ENCODE assay signal across 9 mouse cellular contexts in genomic region chr7:25703793-25704494, GRCm38 (mm10). TPM values are rescaled to one million over a fixed set of nuclear protein-coding genes. Genes with fewer than 3 reads are reported as not detected.
DNase-seq lines count a peak whose midpoint lies in the region; ATAC-seq lines count a peak whose summit lies in the region.
"Had no signal": no experiment of that assay in that cellular context is flagged by ENCODE, and none has a peak within 500 bp of the region (broad histone marks: within the 10 kb centered on the region; RNA-seq: fewer than 3 reads in every experiment).

No protein-coding gene starts in this region.

- peak overlapping the region; percentile 71 for H3K4me2 ChIP-seq in heart, embryonic 12.5 days
- H3K4me2 ChIP-seq in liver, embryonic 15.5 days = peak overlapping the region; percentile 51

- peaks cover 51% of the 10 kb centered on the region for H3K4me1 ChIP-seq in heart, embryonic 12.5 days (replicated peaks)
- H3K4me1 ChIP-seq in liver, embryonic 15.5 days (replicated peaks) = peaks cover 49% of the 10 kb centered on the region

- H3K27ac ChIP-seq in heart, embryonic 12.5 days (ENCODE audit: poor library complexity, severe bottlenecking) = no peak overlapping the region
- H3K27ac ChIP-seq in liver, embryonic 15.5 days (replicated peaks) = no peak overlapping the region; the same call in 1 of the 2 replicates

- H3K36me3 ChIP-seq in heart, embryonic 12.5 days = peaks cover 27% of the 10 kb centered on the region
- H3K36me3 ChIP-seq in liver, embryonic 15.5 days (replicated peaks) = peaks cover 67% of the 10 kb centered on the region

- H3K27me3 ChIP-seq in heart, embryonic 12.5 days (replicated peaks) = no peaks in the 10 kb centered on the region
- no peaks in the 10 kb centered on the region for H3K27me3 ChIP-seq in liver, embryonic 15.5 days

- H3K9ac ChIP-seq in heart, embryonic 12.5 days = peak overlapping the region; percentile 20; the same call in 1 of the 2 replicates
- H3K9ac ChIP-seq in liver, embryonic 15.5 days = no peak overlapping the region

- ATAC-seq in heart, embryonic 12.5 days (ENCODE audit: insufficient number of reproducible peaks, low FRiP score) = 0 out of 2 replicates have a peak, but pooled peaks have one; percentile 10
- ATAC-seq in liver, embryonic 15.5 days (ENCODE audit: insufficient read depth) = peak; percentile 43

- H3K4me3 ChIP-seq in heart, embryonic 12.5 days = no peak overlapping the region
- H3K4me3 ChIP-seq in liver, embryonic 15.5 days (replicated peaks) = 0 out of 2 replicates have a peak overlapping the region, but pooled peaks have one; percentile 8

- WGBS in heart, embryonic 12.5 days = 25% methylated on average over 10 of the region's 10 CpGs
- 59% methylated on average over 10 of the region's 10 CpGs for WGBS in liver, embryonic 15.5 days (ENCODE audit: insufficient replicate concordance)

- peaks cover 10% of the 10 kb centered on the region; the same call in 1 of the 2 replicates for H3K9me3 ChIP-seq in heart, embryonic 12.5 days (replicated peaks)
- no peaks in the 10 kb centered on the region; the same call in 1 of the 2 replicates for H3K9me3 ChIP-seq in liver, embryonic 15.5 days (replicated peaks)

- peak; percentile 59 to 68 for DNase-seq in heart, adult 18-20 months
- DNase-seq in heart, postnatal 4 days = no peak
- DNase-seq in adipocyte (ENCODE audit: low spot score) = peak; percentile 46
- no peak for DNase-seq in urinary bladder, postnatal 10 days (ENCODE audit: low spot score)
- DNase-seq in urinary bladder, postnatal 4 days (ENCODE audit: low spot score in 2 of 2) = no peak
- no peak for DNase-seq in cerebellum, adult 9-10 months

RNA-seq across cellular contexts. Expression of gene Ccdc97, which starts 14.9 kb away (rescaled TPM):
- total RNA-seq in heart, adult 18-20 months (2021) = 10 to 100 TPM; 55.0 to 56.6 TPM
- total RNA-seq in heart, postnatal 4 days (2021) = 10 to 100 TPM; 42.9 to 44.9 TPM
- 24.6 and 25.9 TPM in 2 replicates for polyA plus RNA-seq in heart, embryonic 12.5 days (2016; fragmentation: Nextera tagmentation; extraction: Ambion mirVana)
- polyA plus RNA-seq in liver, embryonic 15.5 days (2015; fragmentation: Nextera tagmentation; extraction: Ambion mirVana) = 9.7 and 10.6 TPM in 2 replicates

RNA-seq across cellular contexts. Expression of gene Tgfb1, which starts 17.1 kb away (rescaled TPM):
- 10 to 100 TPM; 21.8 to 23.6 TPM for total RNA-seq in heart, adult 18-20 months (2021)
- 10 to 100 TPM; 40.9 to 42.4 TPM for total RNA-seq in heart, postnatal 4 days (2021)
- 5.1 and 5.6 TPM in 2 replicates for polyA plus RNA-seq in heart, embryonic 12.5 days (2016; fragmentation: Nextera tagmentation; extraction: Ambion mirVana)
- 5.0 and 6.0 TPM in 2 replicates for polyA plus RNA-seq in liver, embryonic 15.5 days (2015; fragmentation: Nextera tagmentation; extraction: Ambion mirVana)

RNA-seq across cellular contexts. Expression of gene B9d2, which starts 23.4 kb away (rescaled TPM):
- 10 to 100 TPM; 10.2 TPM for total RNA-seq in heart, adult 18-20 months (2021)
- total RNA-seq in heart, postnatal 4 days (2021) = 10 to 100 TPM; 15.5 to 16.4 TPM
- polyA plus RNA-seq in heart, embryonic 12.5 days (2016; fragmentation: Nextera tagmentation; extraction: Ambion mirVana) = 22.8 and 25.9 TPM in 2 replicates
- polyA plus RNA-seq in liver, embryonic 15.5 days (2015; fragmentation: Nextera tagmentation; extraction: Ambion mirVana) = 19.9 and 23.2 TPM in 2 replicates

RNA-seq across cellular contexts. Expression of gene Tmem91, which starts 29.0 kb away (rescaled TPM):
- under 1 TPM in 1 of 2 experiments, not detected in 1; 0.22 TPM for total RNA-seq in heart, adult 18-20 months (2021)
- under 1 TPM in 1 of 2 experiments, not detected in 1; 0.56 TPM for total RNA-seq in heart, postnatal 4 days (2021)
- polyA plus RNA-seq in heart, embryonic 12.5 days (2016; fragmentation: Nextera tagmentation; extraction: Ambion mirVana) = 0.86 and 1.1 TPM in 2 replicates
- 0.96 and 1.0 TPM in 2 replicates for polyA plus RNA-seq in liver, embryonic 15.5 days (2015; fragmentation: Nextera tagmentation; extraction: Ambion mirVana)
- total RNA-seq: adrenal gland, adult 18-20 months had no signal

RNA-seq across cellular contexts. Expression of gene Exosc5, which starts 45.0 kb away (rescaled TPM):
- 10 to 100 TPM; 17.2 to 17.5 TPM for total RNA-seq in heart, adult 18-20 months (2021)
- total RNA-seq in heart, postnatal 4 days (2021) = 10 to 100 TPM; 18.8 to 19.6 TPM
- 35.3 and 37.2 TPM in 2 replicates for polyA plus RNA-seq in heart, embryonic 12.5 days (2016; fragmentation: Nextera tagmentation; extraction: Ambion mirVana)
- polyA plus RNA-seq in liver, embryonic 15.5 days (2015; fragmentation: Nextera tagmentation; extraction: Ambion mirVana) = 46.1 and 50.8 TPM in 2 replicates

Comparison
In these comparisons a context has a peak if more than half of its experiments do, and no peak if none do; other contexts are left out.
1. DNase-seq: peak in heart, adult 18-20 months (2 of 2) and adipocyte (single experiment); none in heart, postnatal 4 days (single experiment), urinary bladder, postnatal 10 days (single experiment), urinary bladder, postnatal 4 days (0 of 2) and cerebellum, adult 9-10 months (single experiment).